20 mouse cellular contexts compared by ENCODE assay signal in the genomic region with DNA sequence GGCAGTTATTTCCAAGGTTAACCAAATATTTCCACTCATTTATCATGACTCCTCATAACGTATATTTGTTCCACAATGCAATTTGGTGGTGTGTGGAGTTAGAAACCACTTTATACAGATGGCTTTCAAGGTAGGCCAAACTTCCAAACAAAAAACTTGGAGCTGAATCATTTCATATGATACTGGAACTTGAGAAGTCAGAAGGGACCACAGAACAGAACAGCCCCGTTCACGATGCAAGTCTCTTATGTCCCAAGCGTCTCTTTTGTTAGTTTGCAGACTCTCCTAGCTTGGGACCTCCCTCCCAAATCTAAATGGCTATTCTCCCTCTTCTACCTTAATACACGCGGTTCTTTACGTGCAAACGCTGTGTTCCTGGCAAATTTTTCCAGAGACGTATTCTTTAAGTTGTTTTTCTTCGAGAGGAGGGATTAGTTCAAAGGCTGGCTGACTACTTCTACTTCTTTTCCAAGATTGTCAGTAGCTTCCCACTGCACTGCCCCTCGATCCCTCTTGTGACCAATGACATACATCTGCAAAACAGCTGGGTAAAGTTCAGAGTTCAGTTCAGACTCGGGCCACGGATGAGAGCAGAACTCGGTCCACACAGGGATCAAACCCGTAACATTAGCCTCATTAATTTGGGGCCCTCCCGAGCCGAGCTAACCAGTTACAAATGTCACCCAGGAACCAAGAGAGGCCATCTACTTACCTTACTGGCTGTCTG. TPM values are rescaled to one million over a fixed set of nuclear protein-coding genes. Genes with fewer than 3 reads are reported as not detected.
A peak's percentile ranks its signal among the peaks of the same experiment; 100 is the strongest.
DNase-seq lines count a peak whose midpoint lies in the region; ATAC-seq and TF ChIP-seq lines count a peak whose summit lies in the region.
"Had no signal": no experiment of that assay in that cellular context is flagged by ENCODE, and none has a peak within 500 bp of the region (broad histone marks: within the 10 kb centered on the region; RNA-seq: fewer than 3 reads in every experiment).

No protein-coding gene starts in this region.

- no peaks in the 10 kb centered on the region for H3K36me3 ChIP-seq in hindbrain, embryonic 11.5 days (ENCODE audit: control insufficient read depth, insufficient read depth, low read length)
- no peaks in the 10 kb centered on the region for H3K36me3 ChIP-seq in hindbrain, postnatal 0 days (ENCODE audit: insufficient read depth, low read length)
- H3K36me3 ChIP-seq in embryonic facial prominence, embryonic 11.5 days (replicated peaks; ENCODE audit: control insufficient read depth, insufficient read depth, low read depth, low read length) = no peaks in the 10 kb centered on the region
- H3K36me3 ChIP-seq in intestine, embryonic 15.5 days = no peaks in the 10 kb centered on the region
- peaks cover 4% of the 10 kb centered on the region for H3K36me3 ChIP-seq in limb, embryonic 14.5 days (ENCODE audit: control insufficient read depth, insufficient read depth, low read length)
- no peaks in the 10 kb centered on the region for H3K36me3 ChIP-seq in thymus, adult 2 months (ENCODE audit: control insufficient read depth, insufficient read depth, low read length)
- H3K36me3 ChIP-seq: heart, embryonic 15.5 days had no signal

- no peak for DNase-seq in hindbrain, embryonic 11.5 days (ENCODE audit: low spot score)
- DNase-seq in hindbrain, postnatal 0 days (ENCODE audit: low spot score) = no peak
- peak; percentile 27 for DNase-seq in embryonic facial prominence, embryonic 11.5 days (ENCODE audit: low spot score)
- peak; percentile 88 for DNase-seq in limb, embryonic 14.5 days (ENCODE audit: low spot score)
- no peak for DNase-seq in thymus, adult 2 months
- DNase-seq in heart, postnatal 25 days (ENCODE audit: low spot score) = no peak
- DNase-seq in layer of hippocampus, adult 9-10 months (ENCODE audit: low spot score) = no peak
- DNase-seq: adrenal gland, adult 8-10 months; cerebellum, adult 9-11 months; lung, adult 2 months; spleen, adult 18-20 months had no signal

- peaks cover 8% of the 10 kb centered on the region; the same call in 1 of the 2 replicates for H3K4me1 ChIP-seq in hindbrain, embryonic 11.5 days (replicated peaks; ENCODE audit: control insufficient read depth, insufficient read depth, low read length)
- H3K4me1 ChIP-seq in hindbrain, postnatal 0 days (ENCODE audit: insufficient read depth, low read length) = peaks cover 19% of the 10 kb centered on the region
- H3K4me1 ChIP-seq in embryonic facial prominence, embryonic 11.5 days (ENCODE audit: control insufficient read depth, insufficient read depth, low read length) = no peaks in the 10 kb centered on the region
- H3K4me1 ChIP-seq in intestine, embryonic 15.5 days (replicated peaks) = 0 out of 2 replicates have a peak, but pooled peaks cover 5% of the 10 kb centered on the region
- H3K4me1 ChIP-seq in limb, embryonic 14.5 days (ENCODE audit: control insufficient read depth, insufficient read depth, low read length) = peaks cover 44% of the 10 kb centered on the region
- no peaks in the 10 kb centered on the region for H3K4me1 ChIP-seq in thymus, adult 2 months (replicated peaks; ENCODE audit: control insufficient read depth, insufficient read depth, low read length)

- intact Hi-C loops in heart, postnatal 25 days (cut with DNase I) = no loop called here

- WGBS in hindbrain, embryonic 11.5 days = 70% methylated on average over 17 of the region's 17 CpGs
- 82% methylated on average over 17 of the region's 17 CpGs for WGBS in hindbrain, postnatal 0 days
- WGBS in embryonic facial prominence, embryonic 11.5 days = 46% methylated on average over 17 of the region's 17 CpGs
- WGBS in intestine, embryonic 15.5 days = 66% methylated on average over 17 of the region's 17 CpGs
- WGBS in limb, embryonic 14.5 days = 23% methylated on average over 17 of the region's 17 CpGs
- WGBS in thymus, adult 2 months = 96% methylated on average over 17 of the region's 17 CpGs

- H3K9me3 ChIP-seq in hindbrain, embryonic 11.5 days (ENCODE audit: control insufficient read depth, low read length) = no peaks in the 10 kb centered on the region
- H3K9me3 ChIP-seq in hindbrain, postnatal 0 days (ENCODE audit: low read length) = no peaks in the 10 kb centered on the region
- H3K9me3 ChIP-seq in embryonic facial prominence, embryonic 11.5 days (replicated peaks; ENCODE audit: control insufficient read depth, low read length) = no peaks in the 10 kb centered on the region
- no peaks in the 10 kb centered on the region for H3K9me3 ChIP-seq in intestine, embryonic 15.5 days
- no peaks in the 10 kb centered on the region for H3K9me3 ChIP-seq in limb, embryonic 14.5 days (ENCODE audit: control insufficient read depth, low read length)
- H3K9me3 ChIP-seq: heart, embryonic 15.5 days had no signal

- H3K4me2 ChIP-seq in hindbrain, embryonic 11.5 days (replicated peaks; ENCODE audit: low read depth, low read length) = no peak overlapping the region
- H3K4me2 ChIP-seq in hindbrain, postnatal 0 days (ENCODE audit: low read depth, low read length) = no peak overlapping the region
- no peak overlapping the region for H3K4me2 ChIP-seq in embryonic facial prominence, embryonic 11.5 days (ENCODE audit: low read depth, low read length)
- H3K4me2 ChIP-seq in intestine, embryonic 15.5 days (replicated peaks) = no peak overlapping the region
- H3K4me2 ChIP-seq in limb, embryonic 14.5 days (replicated peaks; ENCODE audit: low read depth, low read length, severe bottlenecking) = peak overlapping the region; percentile 35
- H3K4me2 ChIP-seq: heart, embryonic 15.5 days had no signal

- H3K4me3 ChIP-seq in hindbrain, embryonic 11.5 days (ENCODE audit: low read depth, low read length) = no peak overlapping the region
- no peak overlapping the region for H3K4me3 ChIP-seq in hindbrain, postnatal 0 days (ENCODE audit: low read length)
- H3K4me3 ChIP-seq in embryonic facial prominence, embryonic 11.5 days (ENCODE audit: low read depth, low read length) = no peak overlapping the region
- H3K4me3 ChIP-seq in intestine, embryonic 15.5 days (replicated peaks) = no peak overlapping the region
- H3K4me3 ChIP-seq in limb, embryonic 14.5 days (replicated peaks; ENCODE audit: low read length) = 0 out of 2 replicates have a peak overlapping the region, but pooled peaks have one; percentile 3
- no peak overlapping the region for H3K4me3 ChIP-seq in thymus, adult 2 months (ENCODE audit: control insufficient read depth, insufficient read depth, low read length)
- H3K4me3 ChIP-seq: heart, embryonic 15.5 days had no signal

- no peak for TF ChIP-seq CTCF in hindbrain, postnatal 0 days (IDR thresholded peaks at IDR 0.05; ENCODE audit: low read depth)
- TF ChIP-seq CTCF in thymus, adult 2 months (IDR thresholded peaks at IDR 0.05; ENCODE audit: borderline replicate concordance, control insufficient read depth, extremely low read depth, insufficient read depth, low read length, poor library complexity) = no peak

- H3K9ac ChIP-seq in hindbrain, embryonic 11.5 days (ENCODE audit: low read depth, low read length) = no peak overlapping the region
- H3K9ac ChIP-seq in hindbrain, postnatal 0 days (replicated peaks; ENCODE audit: low read length) = no peak overlapping the region
- no peak overlapping the region for H3K9ac ChIP-seq in embryonic facial prominence, embryonic 11.5 days (replicated peaks; ENCODE audit: low read length)
- no peak overlapping the region for H3K9ac ChIP-seq in intestine, embryonic 15.5 days
- peak overlapping the region; percentile 12; the same call in 1 of the 2 replicates for H3K9ac ChIP-seq in limb, embryonic 14.5 days (ENCODE audit: low read depth, low read length, severe bottlenecking)
- H3K9ac ChIP-seq: heart, embryonic 15.5 days had no signal

- peak overlapping the region; percentile 39; the same call in 1 of the 2 replicates for H3K27ac ChIP-seq in hindbrain, embryonic 11.5 days (ENCODE audit: low read depth, low read length)
- no peak overlapping the region for H3K27ac ChIP-seq in hindbrain, postnatal 0 days
- peak overlapping the region; percentile 74 for H3K27ac ChIP-seq in embryonic facial prominence, embryonic 11.5 days (replicated peaks; ENCODE audit: low read depth, low read length)
- H3K27ac ChIP-seq in intestine, embryonic 15.5 days = peak overlapping the region; percentile 27; the same call in 1 of the 2 replicates
- peak overlapping the region; percentile 87 for H3K27ac ChIP-seq in limb, embryonic 14.5 days (replicated peaks; ENCODE audit: low read depth, low read length)
- no peak overlapping the region; the same call in 1 of the 2 replicates for H3K27ac ChIP-seq in thymus, adult 2 months (ENCODE audit: control insufficient read depth, insufficient read depth, low read length)
- H3K27ac ChIP-seq: heart, embryonic 15.5 days; macrophage had no signal

- TF ChIP-seq POLR2A in limb, embryonic 14.5 days (IDR thresholded peaks at IDR 0.05; ENCODE audit: borderline replicate concordance, extremely low read depth, insufficient read depth, insufficient read length) = no peak
- no peak for TF ChIP-seq POLR2A in thymus, adult 2 months (IDR thresholded peaks at IDR 0.05; ENCODE audit: control insufficient read depth, extremely low read depth, insufficient read depth, low read length, poor library complexity)

- no peaks in the 10 kb centered on the region for H3K27me3 ChIP-seq in hindbrain, embryonic 11.5 days (ENCODE audit: control insufficient read depth, insufficient read depth, low read length)
- no peaks in the 10 kb centered on the region for H3K27me3 ChIP-seq in hindbrain, postnatal 0 days (ENCODE audit: insufficient read depth, low read length)
- no peaks in the 10 kb centered on the region for H3K27me3 ChIP-seq in embryonic facial prominence, embryonic 11.5 days (ENCODE audit: control insufficient read depth, insufficient read depth, low read length)
- no peaks in the 10 kb centered on the region for H3K27me3 ChIP-seq in intestine, embryonic 15.5 days (replicated peaks)
- no peaks in the 10 kb centered on the region for H3K27me3 ChIP-seq in limb, embryonic 14.5 days (ENCODE audit: control insufficient read depth, insufficient read depth, low read length)
- no peaks in the 10 kb centered on the region for H3K27me3 ChIP-seq in thymus, adult 2 months (ENCODE audit: control insufficient read depth, insufficient read depth, low read length)
- H3K27me3 ChIP-seq: heart, embryonic 15.5 days had no signal

- no peak for ATAC-seq in hindbrain, embryonic 11.5 days (ENCODE audit: low FRiP score)
- no peak for ATAC-seq in hindbrain, postnatal 0 days
- ATAC-seq in embryonic facial prominence, embryonic 11.5 days (replicated peaks; ENCODE audit: insufficient number of reproducible peaks, low FRiP score, low TSS enrichment, low read depth) = no peak
- ATAC-seq in intestine, embryonic 15.5 days = no peak
- ATAC-seq in limb, embryonic 14.5 days (ENCODE audit: low FRiP score, low read depth) = peak; percentile 81

RNA-seq across cellular contexts. Expression of a gene that starts 8.5 kb away (rescaled TPM):
- 3.5 and 3.9 TPM in 2 replicates for polyA plus RNA-seq in hindbrain, embryonic 11.5 days (2014; fragmentation: Nextera tagmentation; extraction: Ambion mirVana)
- 0.11 and 0.16 TPM in 2 replicates for total RNA-seq in hindbrain, postnatal 0 days (2014; rRNA removed)
- polyA plus RNA-seq in hindbrain, postnatal 0 days (2015; fragmentation: Nextera tagmentation; extraction: Ambion mirVana) = 0.45 and 0.53 TPM in 2 replicates
- polyA plus RNA-seq in embryonic facial prominence, embryonic 11.5 days (2014; fragmentation: Nextera tagmentation; extraction: Ambion mirVana) = 1.4 TPM in 2 replicates
- polyA plus RNA-seq in intestine, embryonic 15.5 days (2015; fragmentation: Nextera tagmentation; extraction: Ambion mirVana) = 0.59 and 0.77 TPM in 2 replicates
- 4.4 and 5.4 TPM in 2 replicates for polyA plus RNA-seq in limb, embryonic 14.5 days (2012; rRNA removed)
- polyA plus RNA-seq in limb, embryonic 14.5 days (2014; fragmentation: Nextera tagmentation; extraction: Ambion mirVana) = 1.9 and 2.1 TPM in 2 replicates
- polyA plus RNA-seq in thymus, adult 2 months (2012; rRNA removed) = 0.11 and 0.17 TPM in 2 replicates
- not detected for total RNA-seq in heart, postnatal 25 days (2021)
- total RNA-seq: ES-E14; layer of hippocampus, postnatal 25 days had no signal
- polyA plus RNA-seq: C2C12, macrophage had no signal

RNA-seq across cellular contexts. Expression of a gene that starts 34.2 kb away (rescaled TPM):
- 0.15 TPM in 1 of 2 replicates, not detected in the other for polyA plus RNA-seq in hindbrain, embryonic 11.5 days (2014; fragmentation: Nextera tagmentation; extraction: Ambion mirVana)
- not detected in 2 replicates for total RNA-seq in hindbrain, postnatal 0 days (2014; rRNA removed)
- polyA plus RNA-seq in hindbrain, postnatal 0 days (2015; fragmentation: Nextera tagmentation; extraction: Ambion mirVana) = 0.14 TPM in 1 of 2 replicates, not detected in the other
- polyA plus RNA-seq in embryonic facial prominence, embryonic 11.5 days (2014; fragmentation: Nextera tagmentation; extraction: Ambion mirVana) = 0.22 and 0.27 TPM in 2 replicates
- polyA plus RNA-seq in intestine, embryonic 15.5 days (2015; fragmentation: Nextera tagmentation; extraction: Ambion mirVana) = 0.25 TPM in 2 replicates
- 0.81 and 0.87 TPM in 2 replicates for polyA plus RNA-seq in limb, embryonic 14.5 days (2012; rRNA removed)
- polyA plus RNA-seq in limb, embryonic 14.5 days (2014; fragmentation: Nextera tagmentation; extraction: Ambion mirVana) = 0.57 and 0.99 TPM in 2 replicates
- 0.10 TPM in 1 of 2 replicates, not detected in the other for polyA plus RNA-seq in thymus, adult 2 months (2012; rRNA removed)
- total RNA-seq in heart, postnatal 25 days (2021) = not detected
- total RNA-seq: adrenal gland, adult 8-10 months; ES-E14; layer of hippocampus, postnatal 25 days; left cerebral cortex, postnatal 36 days; midbrain, postnatal 0 days had no signal
- polyA plus RNA-seq: C2C12; lung, adult 2 months; macrophage; midbrain, postnatal 0 days; neural tube, embryonic 14.5 days had no signal

RNA-seq across cellular contexts. Expression of a gene that starts 35.3 kb away (rescaled TPM):
- 6.8 and 9.4 TPM in 2 replicates for polyA plus RNA-seq in hindbrain, embryonic 11.5 days (2014; fragmentation: Nextera tagmentation; extraction: Ambion mirVana)
- 6.2 and 8.1 TPM in 2 replicates for total RNA-seq in hindbrain, postnatal 0 days (2014; rRNA removed)
- 14.9 and 15.7 TPM in 2 replicates for polyA plus RNA-seq in hindbrain, postnatal 0 days (2015; fragmentation: Nextera tagmentation; extraction: Ambion mirVana)
- 9.1 and 10.5 TPM in 2 replicates for polyA plus RNA-seq in embryonic facial prominence, embryonic 11.5 days (2014; fragmentation: Nextera tagmentation; extraction: Ambion mirVana)
- 327 and 654 TPM in 2 replicates for polyA plus RNA-seq in intestine, embryonic 15.5 days (2015; fragmentation: Nextera tagmentation; extraction: Ambion mirVana)
- 5.2 and 6.6 TPM in 2 replicates for polyA plus RNA-seq in limb, embryonic 14.5 days (2012; rRNA removed)
- 5.3 and 6.5 TPM in 2 replicates for polyA plus RNA-seq in limb, embryonic 14.5 days (2014; fragmentation: Nextera tagmentation; extraction: Ambion mirVana)
- not detected in 2 replicates for polyA plus RNA-seq in thymus, adult 2 months (2012; rRNA removed)
- total RNA-seq in heart, postnatal 25 days (2021) = not detected
- polyA plus RNA-seq: C2C12 had no signal

Comparison
In these comparisons a context has a peak if more than half of its experiments do, and no peak if none do; other contexts are left out.
1. H3K27ac ChIP-seq: peak in hindbrain, embryonic 11.5 days (single experiment), embryonic facial prominence, embryonic 11.5 days (single experiment), intestine, embryonic 15.5 days (single experiment) and limb, embryonic 14.5 days (single experiment); none in hindbrain, postnatal 0 days (single experiment) and thymus, adult 2 months (single experiment).
2. DNase-seq: peak in embryonic facial prominence, embryonic 11.5 days (single experiment) and limb, embryonic 14.5 days (single experiment); none in hindbrain, embryonic 11.5 days (single experiment), hindbrain, postnatal 0 days (single experiment), thymus, adult 2 months (single experiment), heart, postnatal 25 days (single experiment) and layer of hippocampus, adult 9-10 months (single experiment).
3. RNA of a gene that starts 35.3 kb away (polyA plus RNA-seq): 327 to 654 TPM in intestine, embryonic 15.5 days; 14.9 to 15.7 TPM in hindbrain, postnatal 0 days, 6.8 to 9.4 TPM in hindbrain, embryonic 11.5 days, 9.1 to 10.5 TPM in embryonic facial prominence, embryonic 11.5 days, 5.2 to 6.6 TPM in limb, embryonic 14.5 days and not detected in thymus, adult 2 months; every median in the first group is over 10 times any median in the second.